Mouse (Mus musculus): Measurements from ENCODE around the gene Srp54b. TPM values are rescaled to one million over a fixed set of nuclear protein-coding genes. Genes with fewer than 3 reads are reported as not detected.
"Not testable (repeated sequence)": the region's sequence is repeated elsewhere in the genome, so short reads cannot be mapped to it uniquely, and the experiment has no call there.

Gene Srp54b
- total RNA-seq (2015; ENCODE audit: low replicate concordance) (6.8 and 10.5 TPM in 2 replicates), total RNA-seq (2017; ENCODE audit: low replicate concordance) (8.5 and 38.5 TPM in 2 replicates)

DNA sequence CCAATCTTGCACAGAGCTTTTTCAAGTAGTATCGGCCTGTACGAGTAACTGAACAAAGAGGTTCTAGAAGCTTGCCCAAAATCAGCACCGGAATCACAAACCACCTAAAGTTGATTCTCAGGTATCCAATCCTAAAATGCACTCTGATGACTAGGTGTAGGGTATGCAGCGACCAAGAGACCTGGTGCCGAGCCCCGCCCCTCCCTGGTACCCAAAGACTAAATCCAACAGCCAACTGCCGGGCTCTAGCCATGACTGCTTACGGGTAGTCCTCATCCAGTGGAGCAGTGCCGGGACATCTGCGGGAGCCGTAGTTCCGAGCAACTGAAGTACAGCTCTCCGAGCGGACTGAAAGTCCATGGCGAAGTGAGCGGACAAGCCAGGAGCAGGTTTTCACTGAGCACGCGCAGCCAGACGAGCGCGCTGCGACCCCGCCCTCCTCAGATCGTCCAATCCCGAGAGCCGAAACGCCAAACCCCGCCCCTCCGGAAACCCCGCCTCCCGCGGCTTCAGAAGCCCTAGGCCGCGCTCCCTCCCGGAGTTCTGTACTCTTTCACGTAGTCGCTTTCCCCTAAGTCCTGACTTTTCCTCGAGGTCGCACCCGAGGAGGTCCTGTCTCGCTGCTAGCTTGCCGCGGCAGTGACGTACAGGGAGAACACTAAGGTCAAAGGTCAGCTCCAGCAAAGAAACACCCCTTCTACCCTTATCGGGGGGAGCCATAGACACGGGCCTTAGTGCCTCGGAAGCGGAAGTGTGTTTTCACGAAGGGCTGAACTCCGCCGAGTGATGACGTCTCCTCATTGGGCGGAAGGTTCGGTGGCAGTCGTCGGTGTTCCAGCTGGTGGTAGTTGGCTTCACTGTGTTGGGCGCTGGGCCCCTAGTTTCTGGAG lies at the start of gene Srp54b:
Gene Srp54b, plus strand, starts transcription at position 546 of the 890 bp plus-strand sequence.
- ATAC-seq (replicated peaks; ENCODE audit: low FRiP score, poor library complexity, severe bottlenecking): peak; percentile 94

GRCm38 (mm10) chr12:55112616-55113015 lies 42.3 kb upstream of the Srp54b start:
- ATAC-seq (replicated peaks; ENCODE audit: low FRiP score, poor library complexity, severe bottlenecking): peak; percentile 54

- peak; percentile 88 for ATAC-seq (replicated peaks; ENCODE audit: low FRiP score, poor library complexity, severe bottlenecking)
These were observed 30.7 kb upstream of the Srp54b start, which contains the start of gene Fam177a for GRCm38 (mm10) chr12:55124242-55124641. Gene Fam177a, plus strand, starts transcription at chr12:55124469.

DNA sequence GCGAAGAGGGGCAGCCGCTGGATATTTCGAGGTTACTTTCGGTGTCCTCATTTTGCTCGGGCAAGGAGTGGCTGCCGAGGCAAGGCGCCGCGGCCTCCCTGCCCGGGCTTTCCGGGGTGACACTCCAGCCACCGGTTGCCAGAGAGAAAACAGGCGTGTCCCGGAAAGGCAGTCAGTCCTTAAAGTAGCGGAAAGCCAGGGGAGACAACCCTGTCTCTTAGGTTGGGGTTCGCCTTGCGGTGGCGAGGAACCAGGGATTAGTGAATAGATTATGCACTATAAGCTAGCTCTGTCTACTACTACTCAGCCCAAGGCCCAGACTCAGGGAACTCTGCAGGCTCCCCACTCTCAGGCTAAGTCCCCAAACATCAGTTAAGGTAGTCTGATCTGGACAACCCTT lies 30.2 kb upstream of the Srp54b start:
- peak; percentile 87 for ATAC-seq (replicated peaks; ENCODE audit: low FRiP score, poor library complexity, severe bottlenecking)

DNA sequence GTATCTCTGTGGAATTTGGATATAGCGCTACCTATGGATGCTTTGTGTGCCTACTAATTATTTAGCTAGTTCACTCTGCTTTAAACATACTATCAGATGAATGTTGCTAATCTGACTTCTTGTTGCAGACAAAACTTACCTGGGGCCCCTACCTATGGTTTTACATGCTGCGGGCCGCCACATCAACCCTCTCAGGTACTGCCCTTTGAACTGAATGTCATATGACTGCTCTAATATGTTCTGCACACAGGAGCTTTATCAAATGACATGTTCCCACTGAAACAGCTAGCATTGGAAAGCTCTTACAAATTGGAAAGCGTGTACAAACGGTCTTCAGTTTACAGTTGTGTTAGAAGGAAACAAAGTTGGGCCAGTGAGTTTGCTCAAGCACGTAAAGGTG lies 19.4 kb upstream of the Srp54b start:
- not testable (repeated sequence) for ATAC-seq (replicated peaks; ENCODE audit: low FRiP score, poor library complexity, severe bottlenecking)

- not testable (repeated sequence) for ATAC-seq (replicated peaks; ENCODE audit: low FRiP score, poor library complexity, severe bottlenecking)
These were observed 17.0 kb upstream of the Srp54b start for GRCm38 (mm10) chr12:55137859-55138258.

DNA sequence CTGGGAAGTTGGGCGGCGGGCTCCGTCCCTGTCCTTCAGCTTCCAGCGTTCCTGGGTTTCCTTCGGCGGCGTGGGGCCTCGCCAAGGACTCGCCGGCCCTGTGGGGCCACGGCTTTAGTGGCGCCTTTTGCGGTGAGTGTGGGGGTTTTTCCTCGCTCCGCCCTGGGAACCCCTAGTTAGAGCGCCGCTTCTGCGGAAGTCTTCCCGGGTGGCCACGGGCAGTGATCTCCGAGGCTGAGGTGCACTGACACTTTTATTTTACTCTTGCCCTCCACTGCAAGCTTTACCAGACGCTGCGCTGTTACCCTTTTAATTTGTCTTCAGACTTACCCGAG lies 512 bp downstream of the Srp54b start:
- ATAC-seq (replicated peaks; ENCODE audit: low FRiP score, poor library complexity, severe bottlenecking): not testable (repeated sequence)

GRCm38 (mm10) chr12:55167034-55167557 lies 12.2 kb downstream of the Srp54b start:
- not testable (repeated sequence) for ATAC-seq (replicated peaks; ENCODE audit: low FRiP score, poor library complexity, severe bottlenecking)

DNA sequence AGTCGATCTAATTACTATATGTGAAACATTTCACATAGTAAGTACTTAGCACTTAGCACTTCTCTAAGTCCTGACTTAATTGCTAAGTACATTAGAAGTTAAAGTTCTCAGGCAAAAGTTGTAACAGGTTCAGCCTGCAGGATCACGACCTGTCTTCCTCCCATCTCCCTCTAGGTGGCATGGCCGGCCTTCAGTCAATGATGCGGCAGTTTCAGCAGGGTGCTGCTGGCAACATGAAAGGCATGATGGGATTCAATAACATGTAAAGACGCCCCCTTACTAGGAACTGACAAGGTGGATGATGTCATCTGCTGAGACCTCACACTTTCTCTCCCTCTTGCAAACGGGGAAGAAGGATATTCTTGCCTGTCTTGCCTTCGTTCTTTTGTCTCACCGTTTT lies 32.8 kb downstream of the Srp54b start:
- peak; percentile 50; the same call in 1 of the 2 replicates for ATAC-seq (replicated peaks; ENCODE audit: low FRiP score, poor library complexity, severe bottlenecking)

DNA sequence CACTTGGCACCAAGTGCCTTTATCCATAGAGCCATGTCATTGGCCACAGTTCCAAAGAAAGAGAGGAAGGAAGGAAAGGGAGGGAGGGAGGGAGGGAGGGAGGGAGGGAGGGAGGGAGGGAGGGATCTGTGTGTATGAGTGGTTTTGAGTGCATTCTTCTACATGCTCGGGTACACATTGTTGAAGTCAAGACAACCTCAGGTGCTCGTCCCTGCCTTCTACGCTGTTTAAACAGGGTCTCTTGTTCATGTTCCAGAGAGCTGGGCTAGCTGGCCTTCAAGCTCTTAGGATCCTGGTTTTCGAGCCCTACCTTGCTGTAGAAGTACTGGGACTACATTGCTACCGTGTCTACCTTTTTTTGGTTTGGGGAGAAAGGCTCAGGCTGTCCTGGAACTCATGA lies 34.2 kb downstream of the Srp54b start:
- ATAC-seq (replicated peaks; ENCODE audit: low FRiP score, poor library complexity, severe bottlenecking): not testable (repeated sequence)

DNA sequence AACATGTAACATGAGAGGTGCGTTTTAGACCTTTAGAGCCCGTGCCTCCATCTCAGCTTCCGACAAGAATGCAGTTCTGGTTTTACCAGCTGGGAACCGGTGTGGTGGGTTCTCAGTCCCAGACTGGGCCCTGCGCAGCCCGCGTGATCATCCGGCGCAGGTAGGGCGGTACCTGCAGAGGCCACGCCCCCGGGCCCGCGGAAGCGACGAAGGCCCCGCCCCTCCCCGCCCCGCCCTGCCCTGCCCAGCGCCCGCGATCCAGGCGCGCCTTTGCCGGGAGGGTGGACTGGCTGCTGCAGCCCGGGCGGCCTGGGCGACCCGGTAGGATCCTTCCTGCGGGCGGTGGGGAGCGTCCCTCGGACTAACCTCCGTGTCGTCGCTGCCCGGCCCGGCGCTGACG lies 44.4 kb downstream of the Srp54b start, which contains the start of gene 1700047I17Rik2:
Gene 1700047I17Rik2, plus strand, starts transcription at position 287 of the 400 bp plus-strand sequence.
- peak; percentile 87 for ATAC-seq (replicated peaks; ENCODE audit: low FRiP score, poor library complexity, severe bottlenecking)

GRCm38 (mm10) chr12:55199799-55200198 lies 44.9 kb downstream of the Srp54b start:
- ATAC-seq (replicated peaks; ENCODE audit: low FRiP score, poor library complexity, severe bottlenecking): peak; percentile 87

DNA sequence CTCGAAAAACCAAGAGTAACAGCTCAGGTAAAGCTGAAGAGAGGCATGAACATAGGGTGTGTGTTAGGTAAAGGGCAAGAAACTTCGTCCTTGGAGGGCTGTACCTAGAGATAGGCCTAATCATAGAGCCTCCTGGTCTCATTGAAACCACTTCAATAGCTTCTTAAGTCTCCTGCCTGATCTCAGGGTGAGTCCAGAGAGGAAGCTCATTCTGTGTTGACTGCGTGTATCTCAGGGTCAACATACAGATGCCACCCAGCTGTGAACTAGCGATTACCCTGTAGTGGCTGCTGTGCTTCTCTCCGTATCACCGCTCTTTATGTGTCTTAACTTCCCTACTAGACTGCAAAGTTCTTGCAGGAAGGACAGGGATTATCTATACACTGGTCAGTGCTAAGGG lies 58.0 kb downstream of the Srp54b start:
- not testable (repeated sequence) for ATAC-seq (replicated peaks; ENCODE audit: low FRiP score, poor library complexity, severe bottlenecking)

- ATAC-seq (replicated peaks; ENCODE audit: low FRiP score, poor library complexity, severe bottlenecking): peak; percentile 94
These were observed 75.0 kb downstream of the Srp54b start, which contains the start of gene Srp54c for GRCm38 (mm10) chr12:55229626-55230519. Gene Srp54c, plus strand, starts transcription at chr12:55230168.

DNA sequence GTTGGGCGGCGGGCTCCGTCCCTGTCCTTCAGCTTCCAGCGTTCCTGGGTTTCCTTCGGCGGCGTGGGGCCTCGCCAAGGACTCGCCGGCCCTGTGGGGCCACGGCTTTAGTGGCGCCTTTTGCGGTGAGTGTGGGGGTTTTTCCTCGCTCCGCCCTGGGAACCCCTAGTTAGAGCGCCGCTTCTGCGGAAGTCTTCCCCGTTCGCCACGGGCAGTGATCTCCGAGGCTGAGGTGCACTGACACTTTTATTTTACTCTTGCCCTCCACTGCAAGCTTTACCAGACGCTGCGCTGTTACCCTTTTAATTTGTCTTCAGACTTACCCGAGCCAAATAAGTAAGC lies 75.6 kb downstream of the Srp54b start:
- ATAC-seq (replicated peaks; ENCODE audit: low FRiP score, poor library complexity, severe bottlenecking): peak; percentile 28; the same call in 1 of the 2 replicates

Other genes starting within 250 kb of the Srp54b start
- not detected in 2 replicates for gene Gm20403, start 168.6 kb upstream of the Srp54b start, total RNA-seq (2015; ENCODE audit: low replicate concordance)
- not detected in 2 replicates for gene Gm20403, start 168.6 kb upstream of the Srp54b start, total RNA-seq (2017; ENCODE audit: low replicate concordance)
- gene Baz1a, start 140.8 kb upstream of the Srp54b start, total RNA-seq (2015; ENCODE audit: low replicate concordance): 176 and 191 TPM in 2 replicates
- 72.9 and 78.6 TPM in 2 replicates for gene Baz1a, start 140.8 kb upstream of the Srp54b start, total RNA-seq (2017; ENCODE audit: low replicate concordance)
- 9.7 and 27.2 TPM in 2 replicates for gene 2700097O09Rik, start 75.0 kb upstream of the Srp54b start, total RNA-seq (2015; ENCODE audit: low replicate concordance)
- 6.7 and 9.9 TPM in 2 replicates for gene 2700097O09Rik, start 75.0 kb upstream of the Srp54b start, total RNA-seq (2017; ENCODE audit: low replicate concordance)
- gene Srp54a, start 74.8 kb upstream of the Srp54b start, total RNA-seq (2015; ENCODE audit: low replicate concordance): 44.0 and 56.9 TPM in 2 replicates
- gene Srp54a, start 74.8 kb upstream of the Srp54b start, total RNA-seq (2017; ENCODE audit: low replicate concordance): 84.2 and 116 TPM in 2 replicates
- gene Fam177a, start 30.6 kb upstream of the Srp54b start, total RNA-seq (2015; ENCODE audit: low replicate concordance): 22.3 TPM in 1 of 2 replicates, not detected in the other
- 20.3 and 21.4 TPM in 2 replicates for gene Fam177a, start 30.6 kb upstream of the Srp54b start, total RNA-seq (2017; ENCODE audit: low replicate concordance)
- 26.4 TPM in 1 of 2 replicates, not detected in the other for gene 1700047I17Rik2, start 44.5 kb downstream of the Srp54b start, total RNA-seq (2015; ENCODE audit: low replicate concordance)
- gene 1700047I17Rik2, start 44.5 kb downstream of the Srp54b start, total RNA-seq (2017; ENCODE audit: low replicate concordance): not detected in 2 replicates
- gene Srp54c, start 75.1 kb downstream of the Srp54b start, total RNA-seq (2015; ENCODE audit: low replicate concordance): 14.4 and 25.6 TPM in 2 replicates
- gene Srp54c, start 75.1 kb downstream of the Srp54b start, total RNA-seq (2017; ENCODE audit: low replicate concordance): 28.4 and 30.2 TPM in 2 replicates
- gene 1110008L16Rik, start 144.5 kb downstream of the Srp54b start, total RNA-seq (2015; ENCODE audit: low replicate concordance): 10.8 and 13.4 TPM in 2 replicates
- gene 1110008L16Rik, start 144.5 kb downstream of the Srp54b start, total RNA-seq (2017; ENCODE audit: low replicate concordance): 3.3 and 5.3 TPM in 2 replicates
- gene Ppp2r3c, start 147.9 kb downstream of the Srp54b start, total RNA-seq (2015; ENCODE audit: low replicate concordance): 19.8 and 25.6 TPM in 2 replicates
- 19.5 and 20.6 TPM in 2 replicates for gene Ppp2r3c, start 147.9 kb downstream of the Srp54b start, total RNA-seq (2017; ENCODE audit: low replicate concordance)
- gene Psma6, start 229.1 kb downstream of the Srp54b start, total RNA-seq (2015; ENCODE audit: low replicate concordance): 104 and 111 TPM in 2 replicates
- 66.7 and 125 TPM in 2 replicates for gene Psma6, start 229.1 kb downstream of the Srp54b start, total RNA-seq (2017; ENCODE audit: low replicate concordance)

Data from erythroid progenitor cell, adult 5-6 weeks (primary cell).